Mouse (Mus musculus) embryonic facial prominence, embryonic 15.5 days (tissue): Measurements from ENCODE around the gene Kcne4. TPM values are rescaled to one million over a fixed set of nuclear protein-coding genes. Genes with fewer than 3 reads are reported as not detected.
A peak's percentile ranks its signal among the peaks of the same experiment; 100 is the strongest.
"Not testable (repeated sequence)": the region's sequence is repeated elsewhere in the genome, so short reads cannot be mapped to it uniquely, and the experiment has no call there.

Experiments
- ATAC-seq: fragments of 200-750 bp; cut with Nextera tagmentation; 2 replicates; pipeline ENCODE4 v1.8.0; 2017; ENCODE audit warnings: low read depth, moderate TSS enrichment; ENCODE audit not compliant: insufficient number of reproducible peaks, low FRiP score, low TSS enrichment
- H3K27ac ChIP-seq: fragments of 300-500 bp; sonication (generic); replicated peaks from 2 replicates; pipeline ENCODE4 v1.5.1; 2015; ENCODE audit warnings: mild to moderate bottlenecking, inconsistent platforms
- H3K27me3 ChIP-seq: fragments of 300-500 bp; sonication (generic); 2 replicates; pipeline ENCODE4 v1.6.1; 2015; ENCODE audit warnings: inconsistent platforms
- H3K36me3 ChIP-seq: fragments of 300-500 bp; sonication (generic); 2 replicates; pipeline ENCODE4 v1.6.1; 2015; ENCODE audit warnings: mild to moderate bottlenecking, inconsistent platforms
- H3K4me1 ChIP-seq: fragments of 300-500 bp; sonication (generic); 2 replicates; pipeline ENCODE4 v1.6.1; 2015; ENCODE audit warnings: inconsistent platforms
- H3K4me2 ChIP-seq: fragments of 300-500 bp; sonication (generic); replicated peaks from 2 replicates; pipeline ENCODE4 v1.6.1; 2015; ENCODE audit warnings: mild to moderate bottlenecking, inconsistent platforms
- H3K4me3 ChIP-seq: fragments of 300-500 bp; sonication (generic); replicated peaks from 2 replicates; pipeline ENCODE4 v1.5.1; 2015; ENCODE audit warnings: mild to moderate bottlenecking, inconsistent platforms
- H3K9ac ChIP-seq: fragments of 300-500 bp; sonication (generic); 2 replicates; pipeline ENCODE4 v1.6.1; 2015; ENCODE audit warnings: inconsistent platforms
- H3K9me3 ChIP-seq: fragments of 300-500 bp; sonication (generic); replicated peaks from 2 replicates; pipeline ENCODE4 v1.6.1; 2016; ENCODE audit warnings: inconsistent platforms
- WGBS: fragments of 180-500 bp; shearing (Covaris S2); methylation state at CpG from one replicate; pipeline ENCODE4 v1.1.7; 2015; 5-methylcytosine and 5-hydroxymethylcytosine counted together
- polyA plus RNA-seq: library from polyadenylated mRNA; unstranded; fragments of >200 nt; fragmentation: Nextera tagmentation; extraction: Ambion mirVana; gene quantifications from 2 replicates; pipeline ENCODE4 v1.2.1, GENCODE M21; 2015

The Kcne4 gene
- 24.6 and 29.5 TPM in 2 replicates for polyA plus RNA-seq

GRCm38 (mm10) chr1:78816639-78817038, at the start of gene Kcne4:
Kcne4 (plus strand) TSS chr1:78816758.
- peak within 1 kb of the TSS; percentile 25 for H3K4me2 ChIP-seq
- ATAC-seq: peak; percentile 44; the same call in 1 of the 2 replicates
- H3K4me3 ChIP-seq: peak within 1 kb of the TSS; percentile 35
- H3K27me3 ChIP-seq: no peaks in the 10 kb centered on the region
- WGBS: 29% methylated on average over 10 of the region's 10 CpGs
- H3K9me3 ChIP-seq: no peaks in the 10 kb centered on the region
- no peaks in the 10 kb centered on the region for H3K36me3 ChIP-seq
- H3K27ac ChIP-seq: 0 out of 2 replicates have a peak within 1 kb of the TSS, but pooled peaks have one; percentile 60
- H3K4me1 ChIP-seq: peaks cover 56% of the 10 kb centered on the region
- no peak within 1 kb of the TSS for H3K9ac ChIP-seq

GRCm38 (mm10) chr1:78781899-78782298, 34.7 kb upstream of the Kcne4 start:
- Histone ChIP-seq H3K27me3 (no peaks in the 10 kb centered on the region), H3K9ac (no peak overlapping the region), H3K36me3 (no peaks in the 10 kb centered on the region), H3K4me2 (no peak overlapping the region), H3K9me3 (no peaks in the 10 kb centered on the region), H3K27ac (no peak overlapping the region), H3K4me3 (no peak overlapping the region), H3K4me1 (no peaks in the 10 kb centered on the region)
- WGBS: 45% methylated on average over 5 of the region's 5 CpGs
- no peak; the same call in 1 of the 2 replicates for ATAC-seq

GRCm38 (mm10) chr1:78784936-78785335, 31.6 kb upstream of the Kcne4 start:
- H3K9me3 ChIP-seq, H3K27ac ChIP-seq, H3K9ac ChIP-seq, H3K36me3 ChIP-seq, H3K4me2 ChIP-seq, H3K4me1 ChIP-seq, H3K27me3 ChIP-seq, ATAC-seq, H3K4me3 ChIP-seq: not testable (repeated sequence)
- 89% methylated on average over 9 of the region's 9 CpGs for WGBS

- Histone ChIP-seq H3K4me2 (no peak overlapping the region), H3K27ac (no peak overlapping the region), H3K9ac (no peak overlapping the region), H3K36me3 (no peaks in the 10 kb centered on the region), H3K4me3 (no peak overlapping the region), H3K4me1 (no peaks in the 10 kb centered on the region), H3K9me3 (no peaks in the 10 kb centered on the region), H3K27me3 (no peaks in the 10 kb centered on the region)
- no peak for ATAC-seq
- WGBS: 47% methylated on average over 1 of the region's 1 CpGs
These were observed 26.8 kb upstream of the Kcne4 start for GRCm38 (mm10) chr1:78789744-78790143.

GRCm38 (mm10) chr1:78807428-78807827, 9.1 kb upstream of the Kcne4 start:
- Histone ChIP-seq H3K4me1 (0 out of 2 replicates have a peak, but pooled peaks cover 2% of the 10 kb centered on the region), H3K9ac (no peak overlapping the region), H3K27me3 (no peaks in the 10 kb centered on the region), H3K4me3 (no peak overlapping the region), H3K36me3 (no peaks in the 10 kb centered on the region), H3K27ac (no peak overlapping the region), H3K4me2 (no peak overlapping the region), H3K9me3 (no peaks in the 10 kb centered on the region)
- ATAC-seq: no peak

DNA sequence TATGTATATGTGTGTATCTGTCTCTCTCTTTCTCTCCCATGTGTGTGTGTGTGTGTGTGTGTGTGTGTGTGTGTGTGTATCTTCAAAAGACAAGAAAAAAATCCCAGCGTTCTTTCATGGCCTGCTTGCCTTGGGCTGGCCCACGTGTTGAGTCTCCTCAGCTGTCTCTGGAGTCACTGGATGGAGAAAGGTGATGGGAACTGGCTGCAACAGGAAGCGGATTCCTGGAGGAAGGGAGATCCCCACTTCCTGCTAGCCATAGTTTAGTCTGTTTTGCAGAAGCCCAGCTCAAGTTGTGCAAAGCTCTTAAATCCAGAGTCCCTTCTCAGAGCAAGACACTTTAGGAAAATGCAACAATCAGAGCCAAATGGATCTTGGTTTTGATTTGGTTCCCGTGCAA, 6.7 kb upstream of the Kcne4 start:
- no peak overlapping the region for H3K4me2 ChIP-seq
- no peaks in the 10 kb centered on the region for H3K9me3 ChIP-seq
- no peak overlapping the region for H3K4me3 ChIP-seq
- no peaks in the 10 kb centered on the region for H3K36me3 ChIP-seq
- no peak overlapping the region for H3K9ac ChIP-seq
- WGBS: 55% methylated on average over 4 of the region's 4 CpGs
- ATAC-seq: no peak
- H3K4me1 ChIP-seq: 0 out of 2 replicates have a peak, but pooled peaks cover 7% of the 10 kb centered on the region
- no peaks in the 10 kb centered on the region for H3K27me3 ChIP-seq
- no peak overlapping the region for H3K27ac ChIP-seq

- Histone ChIP-seq H3K4me3 (no peak overlapping the region), H3K9ac (no peak overlapping the region), H3K27ac (no peak overlapping the region), H3K27me3 (no peaks in the 10 kb centered on the region), H3K4me2 (no peak overlapping the region), H3K36me3 (no peaks in the 10 kb centered on the region), H3K9me3 (no peaks in the 10 kb centered on the region), H3K4me1 (0 out of 2 replicates have a peak, but pooled peaks cover 15% of the 10 kb centered on the region)
- ATAC-seq: no peak
- 84% methylated on average over 3 of the region's 3 CpGs for WGBS
These were observed 5.7 kb upstream of the Kcne4 start for GRCm38 (mm10) chr1:78810904-78811303.

- Histone ChIP-seq H3K4me2 (no peak overlapping the region; the same call in 1 of the 2 replicates), H3K27ac (peak overlapping the region; percentile 29; the same call in 1 of the 2 replicates), H3K9ac (no peak overlapping the region), H3K27me3 (no peaks in the 10 kb centered on the region), H3K4me1 (0 out of 2 replicates have a peak, but pooled peaks cover 15% of the 10 kb centered on the region), H3K4me3 (no peak overlapping the region), H3K9me3 (no peaks in the 10 kb centered on the region), H3K36me3 (no peaks in the 10 kb centered on the region)
- no peak for ATAC-seq
- WGBS: 48% methylated on average over 10 of the region's 10 CpGs
These were observed 4.5 kb upstream of the Kcne4 start for GRCm38 (mm10) chr1:78811975-78812490.

GRCm38 (mm10) chr1:78817756-78818155, 1.2 kb downstream of the Kcne4 start:
- H3K27me3 ChIP-seq: no peaks in the 10 kb centered on the region
- ATAC-seq: no peak
- WGBS: 83% methylated on average over 16 of the region's 16 CpGs
- H3K27ac ChIP-seq: 0 out of 2 replicates have a peak overlapping the region, but pooled peaks have one; percentile 28
- no peaks in the 10 kb centered on the region for H3K36me3 ChIP-seq
- H3K4me2 ChIP-seq: peak overlapping the region; percentile 25
- peak overlapping the region; percentile 35 for H3K4me3 ChIP-seq
- peak overlapping the region; percentile 15; the same call in 1 of the 2 replicates for H3K9ac ChIP-seq
- peaks cover 60% of the 10 kb centered on the region for H3K4me1 ChIP-seq
- H3K9me3 ChIP-seq: no peaks in the 10 kb centered on the region

DNA sequence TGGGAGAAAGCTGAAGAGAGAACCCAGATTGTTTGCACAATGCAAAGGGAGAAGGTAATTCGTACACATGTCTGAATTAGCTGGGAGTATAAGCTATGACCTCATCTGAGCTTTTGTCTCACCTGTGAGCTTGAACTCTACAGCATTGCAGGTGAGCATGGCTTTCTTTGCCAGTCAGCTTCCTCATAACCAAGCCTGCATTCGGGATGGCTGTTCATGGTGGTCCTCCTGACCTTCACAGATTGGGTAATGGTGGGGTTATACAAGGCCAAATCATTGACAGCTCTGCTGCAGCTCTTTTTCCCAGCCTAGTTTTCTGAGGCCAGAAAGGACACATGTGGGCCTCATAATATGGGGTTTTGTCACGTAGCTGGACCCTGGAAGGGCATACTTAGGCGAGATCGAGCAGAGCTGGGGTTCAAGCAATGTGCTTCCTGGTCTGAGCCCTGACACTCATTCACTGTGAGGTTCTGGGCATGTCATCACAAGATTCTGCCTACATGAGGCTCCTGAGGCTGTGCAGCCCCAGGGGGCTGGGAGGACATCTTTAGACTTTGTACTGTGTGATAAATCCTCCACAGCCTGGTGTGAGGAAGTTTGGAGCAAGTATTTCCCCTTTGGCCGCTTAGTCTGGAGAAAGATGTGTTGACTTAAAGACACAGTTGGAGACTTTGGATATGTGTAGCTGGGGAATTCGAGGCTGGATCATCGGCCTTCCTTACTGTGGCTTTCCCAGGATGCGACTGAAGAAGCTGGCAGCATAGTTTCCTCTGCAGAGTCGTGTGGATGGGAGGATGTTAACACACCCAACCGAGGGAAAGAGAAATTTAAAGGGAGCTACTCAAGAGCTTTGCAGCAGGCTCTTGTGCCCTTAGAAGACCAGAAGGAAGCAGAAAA, 2.3 kb downstream of the Kcne4 start:
- Histone ChIP-seq H3K4me1 (peaks cover 60% of the 10 kb centered on the region), H3K4me3 (peak overlapping the region; percentile 35), H3K36me3 (no peaks in the 10 kb centered on the region), H3K9ac (no peak overlapping the region), H3K27me3 (no peaks in the 10 kb centered on the region), H3K4me2 (peak overlapping the region; percentile 25), H3K27ac (peak overlapping the region; percentile 85), H3K9me3 (no peaks in the 10 kb centered on the region)
- WGBS: 38% methylated on average over 11 of the region's 11 CpGs
- no peak for ATAC-seq

DNA sequence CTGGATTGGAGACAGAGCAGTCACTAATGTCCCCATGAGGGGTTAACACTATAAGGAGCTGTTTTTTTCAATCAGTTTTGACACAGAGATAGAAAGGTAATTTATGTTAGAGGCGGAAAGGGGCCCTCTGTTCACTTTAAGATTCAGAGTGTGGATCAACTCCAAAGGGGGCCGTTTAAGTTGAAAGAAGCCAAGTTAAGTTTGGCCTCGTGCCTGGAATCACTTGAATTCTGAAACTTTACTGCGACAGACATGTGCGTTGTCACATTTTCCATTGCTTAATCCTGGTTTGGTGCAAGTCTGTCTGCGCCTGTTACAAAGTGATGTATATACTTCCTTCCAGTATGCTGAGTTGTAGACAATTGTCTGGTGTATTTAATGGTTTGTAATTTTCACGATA, 3.0 kb downstream of the Kcne4 start:
- WGBS: 16% methylated on average over 7 of the region's 7 CpGs
- H3K4me3 ChIP-seq: peak overlapping the region; percentile 35
- peak; percentile 43 for ATAC-seq
- H3K27me3 ChIP-seq: no peaks in the 10 kb centered on the region
- no peak overlapping the region for H3K9ac ChIP-seq
- H3K27ac ChIP-seq: peak overlapping the region; percentile 85
- H3K36me3 ChIP-seq: no peaks in the 10 kb centered on the region
- H3K4me1 ChIP-seq: peaks cover 58% of the 10 kb centered on the region
- H3K9me3 ChIP-seq: no peaks in the 10 kb centered on the region
- peak overlapping the region; percentile 25 for H3K4me2 ChIP-seq
